Mouse (Mus musculus) right cerebral cortex, postnatal 10 days (tissue): ENCODE results near the gene E2f1.
A peak's percentile ranks its signal among the peaks of the same experiment; 100 is the strongest.

Source experiments
- DNase-seq, 2 experiments: peaks; one replicate each; pipeline ENCODE4 v3.0.0; 2021; ENCODE audit warnings: low spot score in 2 of 2

E2f1 gene

GRCm38 (mm10) chr2:154569836-154570286 is at the start of gene E2f1:
Gene E2f1, minus strand, starts transcription at chr2:154569892.
- DNase-seq, result peak; percentile 97 to 98

- DNase-seq, result no peak
Observed at GRCm38 (mm10) chr2:154617061-154617460, 47.4 kb upstream of the E2f1 start.

- DNase-seq, result no peak
Observed at GRCm38 (mm10) chr2:154615674-154616073, 46.0 kb upstream of the E2f1 start.

GRCm38 (mm10) chr2:154614841-154615576 is 45.3 kb upstream of the E2f1 start:
- no peak for DNase-seq

GRCm38 (mm10) chr2:154613118-154614115 is 43.7 kb upstream of the E2f1 start, which contains the start of the genes Zfp341 and 4930519P11Rik:
Gene Zfp341, plus strand, starts transcription at chr2:154613297.
Gene 4930519P11Rik, minus strand, starts transcription at chr2:154613437.
- peak; percentile 92 for DNase-seq

- no peak for DNase-seq
Observed at GRCm38 (mm10) chr2:154609050-154609767, 39.5 kb upstream of the E2f1 start.

GRCm38 (mm10) chr2:154606965-154607364 is 37.3 kb upstream of the E2f1 start:
- no peak for DNase-seq

- DNase-seq, result no peak
Observed at GRCm38 (mm10) chr2:154604156-154604555, 34.5 kb upstream of the E2f1 start.

- DNase-seq, result peak; percentile 99 to 100
Observed at GRCm38 (mm10) chr2:154603638-154604153, 34.0 kb upstream of the E2f1 start, which contains the start of gene Pxmp4. Gene Pxmp4, minus strand, starts transcription at chr2:154603708.

GRCm38 (mm10) chr2:154603007-154603637 is 33.4 kb upstream of the E2f1 start:
- no peak for DNase-seq

- DNase-seq, result no peak
Observed at GRCm38 (mm10) chr2:154601324-154601723, 31.6 kb upstream of the E2f1 start.

GRCm38 (mm10) chr2:154600586-154600985 is 30.9 kb upstream of the E2f1 start:
- DNase-seq, result no peak

GRCm38 (mm10) chr2:154597399-154597798 is 27.7 kb upstream of the E2f1 start:
- DNase-seq, result no peak

GRCm38 (mm10) chr2:154595775-154596174 is 26.1 kb upstream of the E2f1 start:
- no peak for DNase-seq

GRCm38 (mm10) chr2:154593025-154593424 is 23.3 kb upstream of the E2f1 start:
- no peak for DNase-seq

GRCm38 (mm10) chr2:154591239-154591638 is 21.5 kb upstream of the E2f1 start:
- no peak for DNase-seq

- DNase-seq, result no peak
Observed at GRCm38 (mm10) chr2:154589051-154589450, 19.4 kb upstream of the E2f1 start.

- peak in 1 of 2 experiments; percentile 78 for DNase-seq
Observed at GRCm38 (mm10) chr2:154586405-154586804, 16.7 kb upstream of the E2f1 start.

- DNase-seq, result peak in 1 of 2 experiments; percentile 47
Observed at GRCm38 (mm10) chr2:154584931-154585601, 15.4 kb upstream of the E2f1 start.
